Mouse (Mus musculus) embryonic facial prominence, embryonic 14.5 days (tissue): ENCODE results near the gene Adamts12. TPM values are rescaled to one million over a fixed set of nuclear protein-coding genes. Genes with fewer than 3 reads are reported as not detected.
A peak's percentile ranks its signal among the peaks of the same experiment; 100 is the strongest.

Source experiments
- ATAC-seq: fragments of 200-750 bp; cut with Nextera tagmentation; 2 replicates; pipeline ENCODE4 v1.8.0; 2017; ENCODE audit warnings: low read depth, moderate number of reproducible peaks, moderate TSS enrichment
- DNase-seq: peaks from one replicate; pipeline ENCODE4 v3.0.0-alpha.2; 2015; ENCODE audit warnings: low spot score
- H3K27ac ChIP-seq: fragments of 300-500 bp; sonication (generic); replicated peaks from 2 replicates; pipeline ENCODE4 v1.5.1; 2014; ENCODE audit warnings: low read depth, mild to moderate bottlenecking, low read length, moderate library complexity
- H3K27me3 ChIP-seq: fragments of 300-500 bp; sonication (generic); replicated peaks from 2 replicates; pipeline ENCODE4 v1.6.1; 2014; ENCODE audit warnings: low read length; ENCODE audit not compliant: control insufficient read depth, insufficient read depth
- H3K36me3 ChIP-seq: fragments of 300-500 bp; sonication (generic); 2 replicates; pipeline ENCODE4 v1.6.1; 2014; ENCODE audit warnings: low read length, mixed read lengths; ENCODE audit not compliant: control insufficient read depth, insufficient read depth
- H3K4me1 ChIP-seq: fragments of 300-500 bp; sonication (generic); 2 replicates; pipeline ENCODE4 v1.6.1; 2014; ENCODE audit warnings: antibody characterized with exemption, low read length; ENCODE audit not compliant: control insufficient read depth, insufficient read depth
- H3K4me2 ChIP-seq: fragments of 300-500 bp; sonication (generic); 2 replicates; pipeline ENCODE4 v1.6.1; 2014; ENCODE audit warnings: low read depth, mild to moderate bottlenecking, low read length, moderate library complexity, mixed read lengths
- H3K4me3 ChIP-seq: fragments of 300-500 bp; sonication (generic); 2 replicates; pipeline ENCODE4 v1.5.1; 2014; ENCODE audit warnings: low read depth, mild to moderate bottlenecking, low read length
- H3K9ac ChIP-seq: fragments of 300-500 bp; sonication (generic); 2 replicates; pipeline ENCODE4 v1.6.1; 2014; ENCODE audit warnings: low read depth, mild to moderate bottlenecking, low read length, moderate library complexity, mixed read lengths
- H3K9me3 ChIP-seq: fragments of 300-500 bp; sonication (generic); 2 replicates; pipeline ENCODE4 v1.6.1; 2016; ENCODE audit warnings: low read length; ENCODE audit not compliant: control insufficient read depth
- WGBS: fragments of 180-500 bp; shearing (Covaris S2); extraction: QIAGEN DNeasy Blood & Tissue Kit; methylation state at CpG from one replicate; pipeline ENCODE4 v1.1.7; 2014; 5-methylcytosine and 5-hydroxymethylcytosine counted together
- polyA plus RNA-seq: library from polyadenylated mRNA; unstranded; fragments of >200 nt; fragmentation: Nextera tagmentation; extraction: Ambion mirVana; gene quantifications from 2 replicates; pipeline ENCODE4 v1.2.1, GENCODE M21; 2014

Adamts12 gene
- polyA plus RNA-seq, 1 experiment from 2014 or later: 12.8 TPM

GRCm38 (mm10) chr15:11065528-11066171 lies 1.1 kb downstream of the Adamts12 start:
- Histone ChIP-seq H3K9me3 (no peaks in the 10 kb centered on the region), H3K27ac (peak overlapping the region; percentile 94), H3K4me3 (peak overlapping the region; percentile 55), H3K4me1 (peaks cover 33% of the 10 kb centered on the region), H3K4me2 (peak overlapping the region; percentile 73), H3K9ac (peak overlapping the region; percentile 78), H3K27me3 (no peaks in the 10 kb centered on the region), H3K36me3 (no peaks in the 10 kb centered on the region)
- DNase-seq (peak; percentile 60), ATAC-seq (no peak)
- WGBS: 1% methylated on average over 9 of the region's 9 CpGs

GRCm38 (mm10) chr15:11066299-11066698 lies 1.7 kb downstream of the Adamts12 start:
- Histone ChIP-seq H3K4me1 (peaks cover 33% of the 10 kb centered on the region), H3K9ac (peak overlapping the region; percentile 78), H3K27ac (peak overlapping the region; percentile 94), H3K27me3 (no peaks in the 10 kb centered on the region), H3K9me3 (no peaks in the 10 kb centered on the region), H3K36me3 (no peaks in the 10 kb centered on the region), H3K4me2 (peak overlapping the region; percentile 73), H3K4me3 (peak overlapping the region; percentile 55)
- DNase-seq: peak; percentile 71
- no peak for ATAC-seq
- 6% methylated on average over 5 of the region's 5 CpGs for WGBS

GRCm38 (mm10) chr15:11067891-11068290 lies 3.3 kb downstream of the Adamts12 start:
- WGBS: 68% methylated on average over 7 of the region's 7 CpGs
- H3K27ac ChIP-seq: no peak overlapping the region
- no peak overlapping the region for H3K9ac ChIP-seq
- ATAC-seq (no peak), DNase-seq (peak; percentile 46)
- H3K36me3 ChIP-seq: 0 out of 2 replicates have a peak, but pooled peaks cover 6% of the 10 kb centered on the region
- peaks cover 33% of the 10 kb centered on the region for H3K4me1 ChIP-seq
- H3K9me3 ChIP-seq: no peaks in the 10 kb centered on the region
- H3K4me3 ChIP-seq: no peak overlapping the region
- no peak overlapping the region; the same call in 1 of the 2 replicates for H3K4me2 ChIP-seq
- H3K27me3 ChIP-seq: no peaks in the 10 kb centered on the region

GRCm38 (mm10) chr15:11075726-11076361 lies 11.3 kb downstream of the Adamts12 start:
- Histone ChIP-seq H3K4me3 (no peak overlapping the region), H3K4me1 (peaks cover 10% of the 10 kb centered on the region), H3K36me3 (0 out of 2 replicates have a peak, but pooled peaks cover 6% of the 10 kb centered on the region), H3K9me3 (no peaks in the 10 kb centered on the region), H3K4me2 (no peak overlapping the region), H3K27ac (peak overlapping the region; percentile 70), H3K27me3 (no peaks in the 10 kb centered on the region), H3K9ac (no peak overlapping the region)
- ATAC-seq: peak; percentile 88
- WGBS: 35% methylated on average over 3 of the region's 3 CpGs
- DNase-seq: peak; percentile 85

- DNase-seq: no peak
- 77% methylated on average over 8 of the region's 8 CpGs for WGBS
- Histone ChIP-seq H3K4me2 (no peak overlapping the region), H3K9ac (no peak overlapping the region), H3K27me3 (no peaks in the 10 kb centered on the region), H3K36me3 (no peaks in the 10 kb centered on the region), H3K4me3 (no peak overlapping the region), H3K27ac (no peak overlapping the region), H3K4me1 (0 out of 2 replicates have a peak, but pooled peaks cover 6% of the 10 kb centered on the region), H3K9me3 (no peaks in the 10 kb centered on the region)
- peak; percentile 55; the same call in 1 of the 2 replicates for ATAC-seq
Observed at GRCm38 (mm10) chr15:11082961-11083569, 18.5 kb downstream of the Adamts12 start.

- ATAC-seq (no peak), DNase-seq (no peak)
- H3K36me3 ChIP-seq: no peaks in the 10 kb centered on the region
- peak overlapping the region; percentile 55 for H3K27ac ChIP-seq
- H3K4me1 ChIP-seq: 0 out of 2 replicates have a peak, but pooled peaks cover 6% of the 10 kb centered on the region
- H3K4me2 ChIP-seq: no peak overlapping the region
- H3K4me3 ChIP-seq: no peak overlapping the region
- WGBS: 92% methylated on average over 3 of the region's 3 CpGs
- H3K27me3 ChIP-seq: no peaks in the 10 kb centered on the region
- H3K9me3 ChIP-seq: no peaks in the 10 kb centered on the region
- H3K9ac ChIP-seq: no peak overlapping the region
Observed at GRCm38 (mm10) chr15:11083678-11084077, 19.1 kb downstream of the Adamts12 start.

- no peak overlapping the region for H3K9ac ChIP-seq
- H3K4me3 ChIP-seq: no peak overlapping the region
- 0 out of 2 replicates have a peak, but pooled peaks cover 6% of the 10 kb centered on the region for H3K4me1 ChIP-seq
- ATAC-seq (peak; percentile 15; the same call in 1 of the 2 replicates), DNase-seq (no peak)
- no peaks in the 10 kb centered on the region for H3K9me3 ChIP-seq
- H3K27ac ChIP-seq: peak overlapping the region; percentile 55
- no peak overlapping the region for H3K4me2 ChIP-seq
- H3K36me3 ChIP-seq: no peaks in the 10 kb centered on the region
- 13% methylated on average over 9 of the region's 9 CpGs for WGBS
- H3K27me3 ChIP-seq: no peaks in the 10 kb centered on the region
Observed at GRCm38 (mm10) chr15:11084241-11084992, 19.8 kb downstream of the Adamts12 start.

- no peak for ATAC-seq
- WGBS: 29% methylated on average over 1 of the region's 1 CpGs
- H3K4me2 ChIP-seq: no peak overlapping the region
- H3K27ac ChIP-seq: peak overlapping the region; percentile 35; the same call in 1 of the 2 replicates
- no peaks in the 10 kb centered on the region for H3K9me3 ChIP-seq
- no peak for DNase-seq
- H3K27me3 ChIP-seq: no peaks in the 10 kb centered on the region
- 0 out of 2 replicates have a peak, but pooled peaks cover 6% of the 10 kb centered on the region for H3K4me1 ChIP-seq
- no peak overlapping the region for H3K4me3 ChIP-seq
- no peaks in the 10 kb centered on the region for H3K36me3 ChIP-seq
- H3K9ac ChIP-seq: no peak overlapping the region
Observed at GRCm38 (mm10) chr15:11084993-11085365, 20.4 kb downstream of the Adamts12 start.
